Mouse (Mus musculus) liver (tissue): Measurements from ENCODE around the gene Hes7.
A peak's percentile ranks its signal among the peaks of the same experiment; 100 is the strongest.

ENCODE experiments used
- DNase-seq: peaks from one replicate; pipeline ENCODE4 v3.0.0-alpha.2; 2020; ENCODE audit warnings: mixed read lengths

Gene Hes7

GRCm38 (mm10) chr11:69120221-69121000 is at the start of gene Hes7:
Gene Hes7 (plus strand): TSS chr11:69120404.
- DNase-seq, result peak; percentile 28

DNA sequence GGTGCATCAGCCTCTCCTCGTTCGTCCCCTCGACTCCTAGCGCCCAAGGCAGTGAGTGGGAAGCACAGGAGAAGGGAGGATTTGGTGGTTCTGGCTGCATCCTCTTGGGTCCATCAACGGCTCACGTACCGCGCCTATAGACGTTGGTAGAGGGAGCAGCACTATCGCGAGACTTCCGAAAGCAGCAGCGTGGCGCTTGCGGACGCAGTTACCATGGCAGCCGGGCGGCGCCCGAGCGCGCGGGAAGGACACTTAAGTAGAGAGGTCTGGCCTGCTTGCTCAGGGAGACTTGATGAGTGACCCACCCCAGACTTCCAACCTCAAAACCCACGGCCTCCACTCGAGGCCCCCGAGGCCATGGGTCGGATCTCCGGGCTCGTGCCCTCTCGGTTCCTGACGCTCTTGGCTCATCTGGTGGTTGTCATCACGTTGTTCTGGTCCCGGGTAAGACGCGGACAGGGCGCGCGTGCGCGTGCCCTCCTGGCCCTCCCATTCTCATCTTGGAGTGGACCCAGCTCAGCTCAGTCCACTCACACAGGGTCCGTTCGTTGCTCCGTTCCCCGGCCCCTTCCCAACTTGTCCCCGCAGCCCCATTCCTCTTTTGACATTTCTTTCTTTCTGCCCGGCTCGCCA is 49.5 kb upstream of the Hes7 start, which contains the start of gene Tmem107:
TSS of gene Tmem107 (plus strand) at position 217 of the 633 bp plus-strand sequence.
- DNase-seq, result peak; percentile 96

- DNase-seq, result no peak
Observed at GRCm38 (mm10) chr11:69071262-69071661, 48.9 kb upstream of the Hes7 start.

GRCm38 (mm10) chr11:69072234-69072633 is 48.0 kb upstream of the Hes7 start:
- DNase-seq, result no peak

- DNase-seq, result peak; percentile 38
Observed at GRCm38 (mm10) chr11:69072666-69073064, 47.5 kb upstream of the Hes7 start.

- DNase-seq, result peak; percentile 85
Observed at GRCm38 (mm10) chr11:69073065-69073888, 46.9 kb upstream of the Hes7 start.

DNA sequence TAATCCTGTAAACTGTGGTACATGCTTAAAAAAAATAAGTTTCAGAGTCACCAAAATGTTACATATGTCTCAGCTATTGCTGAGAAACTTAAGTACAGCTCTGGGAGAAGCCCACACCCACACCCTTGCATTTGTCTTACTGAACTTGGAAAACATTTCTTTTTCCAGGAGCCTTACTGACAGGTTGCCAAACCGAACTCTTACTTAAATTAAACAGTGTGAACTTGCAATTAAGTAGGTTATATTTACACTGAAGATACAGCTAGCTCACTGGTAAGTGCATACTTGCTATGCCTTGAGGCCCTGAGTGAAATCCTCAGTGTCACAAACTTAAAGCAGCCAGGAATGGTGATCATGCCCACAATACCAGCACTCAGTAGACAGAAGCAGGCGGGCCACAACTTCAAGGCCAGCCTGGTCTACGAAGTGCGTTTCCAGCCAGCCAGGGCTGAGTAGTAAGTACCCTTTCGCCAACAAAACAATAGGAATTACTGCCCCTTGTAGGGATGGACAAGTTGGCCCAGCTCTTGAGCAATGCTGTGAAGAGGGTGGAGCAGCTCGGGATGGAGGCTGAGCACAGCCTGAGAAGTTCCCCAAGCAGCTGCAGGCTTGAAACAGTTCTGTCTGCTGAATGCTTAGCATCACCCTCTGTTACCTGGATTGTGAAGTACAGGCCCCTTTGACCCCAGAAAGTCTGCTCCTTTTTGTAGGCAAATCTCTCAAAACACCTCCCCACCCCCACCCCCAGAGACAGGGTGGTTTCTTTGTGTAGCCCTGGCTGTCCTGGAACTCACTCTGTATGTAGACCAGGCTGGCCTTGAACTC is 46.0 kb upstream of the Hes7 start:
- DNase-seq, result no peak

DNA sequence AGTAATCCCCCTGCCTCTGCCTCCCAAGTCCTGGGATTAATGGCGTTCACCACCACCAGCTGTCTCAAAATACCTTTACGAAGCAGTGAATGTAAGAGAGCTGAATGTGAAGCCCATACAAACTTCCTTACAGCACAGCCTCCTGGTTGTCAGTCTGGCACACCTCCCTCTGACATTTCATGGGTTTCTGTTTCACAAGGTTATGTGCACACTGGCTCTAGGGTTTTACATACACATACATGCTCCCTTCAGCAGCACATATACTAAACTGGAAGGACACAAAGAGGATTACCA is 45.5 kb upstream of the Hes7 start:
- DNase-seq, result no peak

DNA sequence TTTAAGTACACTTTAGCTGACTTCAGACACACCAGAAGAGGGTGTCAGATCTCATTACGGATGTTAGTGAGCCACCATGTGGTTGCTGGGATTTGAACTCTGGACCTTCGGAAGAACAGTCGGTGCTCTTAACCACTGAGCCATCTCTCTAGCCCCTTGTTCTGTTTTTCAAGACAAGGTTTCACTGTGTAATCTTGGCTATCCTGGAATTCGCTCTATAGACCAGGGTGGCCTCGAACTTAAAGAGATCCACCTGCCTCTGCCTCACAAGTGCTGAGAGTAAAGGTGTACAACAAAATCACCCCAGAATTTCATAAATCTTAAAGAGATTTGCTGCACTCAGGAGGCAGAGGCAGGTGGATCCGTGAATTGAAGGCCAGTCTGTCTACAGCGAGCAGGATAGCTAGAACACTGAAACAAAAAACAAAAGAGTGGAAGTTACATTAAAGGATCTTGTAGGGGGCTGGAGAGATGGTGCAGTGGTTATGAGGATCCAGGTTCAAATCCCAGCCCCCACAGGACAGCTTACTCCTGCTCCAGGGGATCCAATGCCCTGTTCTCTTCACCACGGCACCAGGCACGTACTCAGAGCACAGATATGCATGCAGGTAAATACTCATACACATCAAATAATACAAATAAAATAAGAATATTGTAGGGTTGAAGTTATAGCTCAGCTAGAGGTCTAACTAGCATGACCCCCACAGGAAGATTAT is 44.3 kb upstream of the Hes7 start:
- DNase-seq, result no peak

DNA sequence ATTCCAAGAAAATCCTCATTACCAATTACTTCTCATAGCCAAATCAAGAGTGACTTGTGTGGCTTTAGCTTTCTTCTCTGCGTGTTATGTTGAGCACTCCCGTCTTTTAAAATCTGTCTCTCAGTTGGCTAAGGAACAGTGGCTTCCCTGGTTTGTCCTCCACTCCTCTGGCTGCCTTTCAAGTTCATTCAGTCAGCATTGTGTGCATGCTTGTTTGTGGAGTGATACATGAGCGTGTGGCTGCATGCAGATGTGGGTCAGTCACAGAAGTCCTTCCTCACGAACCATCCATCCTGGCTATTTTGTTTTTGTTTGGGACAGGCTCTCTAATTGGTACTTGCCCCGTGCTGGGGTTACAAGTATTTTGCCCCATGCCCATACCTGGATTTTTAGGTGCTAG is 43.6 kb upstream of the Hes7 start:
- DNase-seq, result no peak

DNA sequence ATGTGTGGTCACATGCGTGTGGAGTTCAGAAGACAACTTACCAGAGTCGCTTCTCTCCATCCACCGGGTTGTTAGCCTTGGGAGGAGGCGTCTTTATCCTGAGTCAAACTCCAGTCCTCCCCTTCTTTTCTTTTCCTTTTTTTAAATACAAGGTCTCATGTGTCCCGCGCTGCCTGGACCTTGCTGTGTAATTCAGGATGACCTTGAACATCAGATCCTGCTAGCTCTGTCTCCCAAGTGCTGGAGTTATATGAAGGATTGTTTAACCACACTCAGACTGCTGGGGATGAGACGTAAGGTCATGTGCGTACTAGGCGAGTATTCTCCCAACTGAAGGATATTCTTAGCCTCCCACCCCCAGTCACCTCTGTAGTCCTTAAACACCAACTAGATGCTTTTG is 42.9 kb upstream of the Hes7 start:
- DNase-seq, result no peak

- DNase-seq, result no peak
Observed at GRCm38 (mm10) chr11:69078041-69078440, 42.2 kb upstream of the Hes7 start.

- DNase-seq, result no peak
Observed at GRCm38 (mm10) chr11:69078805-69079438, 41.3 kb upstream of the Hes7 start.

- no peak for DNase-seq
Observed at GRCm38 (mm10) chr11:69080102-69080854, 39.9 kb upstream of the Hes7 start.

GRCm38 (mm10) chr11:69080855-69081222 is 39.4 kb upstream of the Hes7 start:
- DNase-seq, result no peak

DNA sequence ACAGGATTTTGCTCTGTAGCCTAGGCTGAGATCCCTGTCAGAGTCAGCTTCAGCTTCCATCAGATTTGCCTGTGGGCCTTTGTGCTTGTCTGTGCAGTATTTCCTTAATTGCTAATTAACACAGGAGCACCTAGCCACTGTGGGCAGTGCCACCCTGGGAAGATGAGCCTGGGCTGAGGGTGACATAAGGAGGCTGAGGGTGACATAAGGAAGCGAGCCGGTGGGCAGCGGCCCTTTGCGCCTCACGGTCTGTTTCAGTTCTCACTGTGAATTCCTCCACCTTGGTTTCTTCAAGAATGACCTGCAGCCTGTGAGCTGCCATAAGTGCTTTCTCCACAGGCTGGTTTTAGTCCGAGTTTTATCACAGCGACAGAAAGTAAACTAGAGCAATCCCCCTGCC is 38.6 kb upstream of the Hes7 start:
- DNase-seq, result no peak

- DNase-seq, result no peak
Observed at GRCm38 (mm10) chr11:69085608-69086007, 34.6 kb upstream of the Hes7 start.

DNA sequence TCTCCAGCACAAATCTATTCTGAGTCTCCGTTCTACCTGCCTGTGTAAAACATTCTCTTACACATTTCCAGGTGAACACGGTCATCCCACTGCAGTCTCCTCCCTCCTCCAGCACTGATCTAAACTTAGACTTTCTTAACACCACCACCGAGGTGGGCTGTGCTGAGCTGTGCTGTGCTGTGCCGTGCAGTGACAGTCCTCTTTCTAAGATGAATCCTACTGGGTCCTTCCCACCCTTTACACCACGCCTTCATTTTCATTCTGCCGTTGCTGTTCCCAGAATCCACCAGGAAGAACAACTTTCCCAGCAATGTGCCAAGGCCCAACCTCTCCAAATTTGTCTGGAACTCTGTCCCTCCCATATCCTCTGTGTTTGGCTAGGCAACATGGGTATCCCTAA is 33.8 kb upstream of the Hes7 start:
- DNase-seq, result no peak

DNA sequence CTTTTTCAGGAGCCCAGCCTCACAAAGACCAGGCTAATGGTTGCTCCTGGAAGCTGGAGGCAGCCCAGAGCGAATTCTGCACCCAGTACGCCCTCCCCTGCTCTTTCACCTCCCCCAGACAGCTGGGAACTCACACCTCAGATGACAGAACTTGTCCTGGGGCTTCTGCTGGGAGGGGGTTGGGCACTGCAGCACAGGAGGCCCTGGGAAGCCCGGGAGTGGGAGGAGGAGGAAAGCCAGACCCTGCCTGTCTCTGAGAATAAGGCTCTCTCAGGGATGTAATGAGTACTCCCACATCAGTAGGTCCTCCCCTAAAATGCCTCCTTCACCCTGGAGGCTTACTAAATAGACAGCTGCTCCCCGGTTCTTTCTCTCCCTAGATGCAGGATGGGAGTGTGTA is 33.1 kb upstream of the Hes7 start:
- peak; percentile 32 for DNase-seq

DNA sequence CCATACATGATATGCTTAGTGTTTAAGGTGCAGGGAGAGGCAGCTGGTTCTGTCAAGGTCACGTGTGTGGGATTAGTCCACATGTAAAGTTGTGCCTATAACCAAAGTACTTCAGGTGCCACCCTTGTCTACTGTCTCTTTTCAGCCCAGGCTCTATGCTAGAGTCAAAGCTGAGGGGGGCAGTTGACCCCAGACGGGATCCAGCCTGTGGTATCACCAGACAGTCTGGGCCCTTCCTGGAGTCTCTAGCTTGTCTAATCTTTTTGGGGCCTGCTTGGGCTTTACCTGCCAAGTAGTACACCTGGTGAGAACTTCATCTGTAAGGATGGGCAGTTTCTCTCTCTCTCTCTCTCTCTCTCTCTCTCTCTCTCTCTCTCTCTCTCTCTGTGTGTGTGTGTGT is 32.6 kb upstream of the Hes7 start:
- DNase-seq, result no peak
